Mouse (Mus musculus) thymus, adult 2 months (tissue): ENCODE measurements around the gene Cflar. TPM values are rescaled to one million over a fixed set of nuclear protein-coding genes. Genes with fewer than 3 reads are reported as not detected.

Experiments used
- DNase-seq: peaks from one replicate; pipeline ENCODE4 v3.0.0; 2021
- H3K27ac ChIP-seq: fragments of 200-500 bp; 2 replicates; pipeline ENCODE4 v1.5.1; 2012; ENCODE audit warnings: low read length, control low read depth; ENCODE audit not compliant: control insufficient read depth, insufficient read depth
- H3K27me3 ChIP-seq: fragments of 200-500 bp; 2 replicates; pipeline ENCODE4 v1.6.1; 2012; ENCODE audit warnings: mild to moderate bottlenecking, low read length, moderate library complexity, mixed read lengths; ENCODE audit not compliant: control insufficient read depth, insufficient read depth
- H3K36me3 ChIP-seq: fragments of 200-500 bp; 2 replicates; pipeline ENCODE4 v1.6.1; 2012; ENCODE audit warnings: mild to moderate bottlenecking, low read length, moderate library complexity; ENCODE audit not compliant: control insufficient read depth, insufficient read depth
- H3K4me1 ChIP-seq: fragments of 200-500 bp; replicated peaks from 2 replicates; pipeline ENCODE4 v1.6.1; 2012; ENCODE audit warnings: low read length; ENCODE audit not compliant: control insufficient read depth, insufficient read depth
- H3K4me3 ChIP-seq: fragments of 200-500 bp; 2 replicates; pipeline ENCODE4 v1.5.1; 2012; ENCODE audit warnings: mild to moderate bottlenecking, low read length, control low read depth, moderate library complexity; ENCODE audit not compliant: control insufficient read depth, insufficient read depth
- CTCF ChIP-seq: fragments of 200-500 bp; IDR thresholded peaks from 2 replicates; pipeline ENCODE4 v1.5.1; 2012; ENCODE audit warnings: mild to moderate bottlenecking, control low read depth, low read length, moderate library complexity, borderline replicate concordance; ENCODE audit not compliant: control insufficient read depth, poor library complexity, insufficient read depth; ENCODE audit errors: extremely low read depth
- POLR2A ChIP-seq: fragments of 200-500 bp; IDR thresholded peaks from 2 replicates; pipeline ENCODE4 v1.6.1; 2012; ENCODE audit warnings: mild to moderate bottlenecking, low read length, control low read depth, moderate library complexity; ENCODE audit not compliant: control insufficient read depth, poor library complexity, insufficient read depth; ENCODE audit errors: extremely low read depth
- WGBS: fragments of 180-500 bp; shearing (Covaris S2); methylation state at CpG from one replicate; pipeline ENCODE4 v1.1.7; 2018; 5-methylcytosine and 5-hydroxymethylcytosine counted together
- polyA plus RNA-seq: library from polyadenylated mRNA; depleted of rRNA; stranded (reverse); fragments of >200 nt; gene quantifications from 2 replicates; pipeline ENCODE4 v1.2.3, GENCODE M21; 2012

The Cflar gene
- polyA plus RNA-seq, 1 experiment = 83.9 TPM

DNA sequence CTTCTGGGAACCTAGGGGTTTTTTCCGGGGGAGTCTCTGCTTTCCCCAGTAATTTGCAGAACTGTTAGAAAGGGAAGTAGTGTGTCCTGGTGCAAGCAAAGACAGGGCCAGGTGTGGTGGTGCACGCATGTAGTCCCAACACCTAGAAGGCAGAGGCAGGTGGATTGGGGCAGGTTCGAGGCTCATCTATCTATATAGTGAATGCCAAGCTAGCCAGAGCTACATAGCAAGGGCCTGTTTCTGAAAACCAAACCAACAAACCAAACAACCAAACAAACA, 17.2 kb downstream of the Cflar start:
- TF ChIP-seq CTCF (no peak), POLR2A (no peak)
- no peak overlapping the region for H3K27ac ChIP-seq
- H3K36me3 ChIP-seq = peaks cover 57% of the 10 kb centered on the region
- no peak for DNase-seq
- WGBS = 76% methylated on average over 3 of the region's 3 CpGs
- H3K27me3 ChIP-seq = no peaks in the 10 kb centered on the region
- H3K4me3 ChIP-seq = no peak overlapping the region
- H3K4me1 ChIP-seq = peaks cover 7% of the 10 kb centered on the region

DNA sequence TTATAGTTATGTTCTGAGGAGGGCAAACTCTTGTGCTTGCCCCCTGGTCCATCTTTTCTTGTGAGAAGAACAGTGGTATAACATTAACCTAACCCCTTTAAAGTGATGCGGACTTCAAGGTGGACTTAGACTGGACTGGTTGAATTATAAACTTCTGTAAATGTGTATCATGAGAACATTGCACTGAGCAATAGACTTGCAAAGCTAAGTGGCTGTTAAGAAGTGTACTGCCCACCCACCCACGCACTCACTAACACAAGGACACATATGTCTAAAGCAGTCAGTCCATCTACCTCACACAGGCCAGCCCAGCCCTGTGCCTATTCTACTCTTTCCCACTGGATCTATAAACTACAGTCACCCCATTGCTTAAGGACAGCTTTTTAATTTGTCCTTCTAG, 22.3 kb downstream of the Cflar start:
- DNase-seq = no peak
- 93% methylated on average over 2 of the region's 2 CpGs for WGBS
- no peaks in the 10 kb centered on the region for H3K4me1 ChIP-seq
- TF ChIP-seq POLR2A = no peak
- no peak for TF ChIP-seq CTCF
- H3K27me3 ChIP-seq = no peaks in the 10 kb centered on the region
- peaks cover 78% of the 10 kb centered on the region for H3K36me3 ChIP-seq
- H3K27ac ChIP-seq = no peak overlapping the region
- H3K4me3 ChIP-seq = no peak overlapping the region

DNA sequence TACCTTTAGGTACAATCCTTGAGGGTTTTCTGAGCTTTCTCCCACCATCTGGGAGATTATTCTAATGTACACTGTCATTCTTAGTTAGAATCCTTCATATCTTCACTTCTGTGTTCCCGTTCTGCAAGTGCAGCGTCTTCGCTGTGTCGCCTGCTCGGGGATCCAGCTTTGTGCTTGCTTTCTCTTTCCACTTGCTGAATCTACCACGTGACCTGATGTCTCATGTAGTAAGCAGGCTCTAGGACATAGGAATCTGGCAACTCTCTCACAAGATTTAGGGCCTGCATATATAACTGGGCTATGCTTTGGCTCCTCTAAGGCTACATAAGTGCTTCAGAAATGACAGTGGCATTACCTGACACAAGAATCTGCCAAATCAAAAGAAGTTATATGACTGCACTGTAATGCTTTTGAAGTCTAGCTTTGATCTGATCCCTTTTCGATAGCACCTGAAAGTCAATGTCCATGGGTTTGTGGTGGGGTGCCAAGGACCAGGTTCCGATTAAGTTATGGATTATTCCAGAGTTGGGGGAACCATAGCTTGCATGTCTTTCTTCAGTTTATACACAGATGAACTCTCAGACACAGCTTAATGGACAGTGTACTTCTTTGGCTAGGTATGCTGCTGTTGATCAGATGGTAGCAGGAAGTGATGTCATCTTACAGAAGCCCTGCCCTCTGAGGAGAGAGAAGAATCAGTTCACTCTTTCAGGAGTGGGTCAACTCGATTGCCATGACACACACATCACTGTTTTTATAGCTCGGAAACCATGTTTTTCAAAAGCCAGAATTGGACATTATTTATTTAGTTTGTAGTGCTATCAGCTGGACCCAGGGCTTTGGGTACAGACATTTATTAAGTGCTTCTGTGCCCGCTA, 23.0 kb downstream of the Cflar start:
- H3K27me3 ChIP-seq = no peaks in the 10 kb centered on the region
- H3K4me3 ChIP-seq = no peak overlapping the region
- DNase-seq = no peak
- no peak overlapping the region for H3K27ac ChIP-seq
- H3K4me1 ChIP-seq = no peaks in the 10 kb centered on the region
- WGBS = 93% methylated on average over 11 of the region's 11 CpGs
- no peak for TF ChIP-seq CTCF
- TF ChIP-seq POLR2A = no peak
- H3K36me3 ChIP-seq = peaks cover 75% of the 10 kb centered on the region

DNA sequence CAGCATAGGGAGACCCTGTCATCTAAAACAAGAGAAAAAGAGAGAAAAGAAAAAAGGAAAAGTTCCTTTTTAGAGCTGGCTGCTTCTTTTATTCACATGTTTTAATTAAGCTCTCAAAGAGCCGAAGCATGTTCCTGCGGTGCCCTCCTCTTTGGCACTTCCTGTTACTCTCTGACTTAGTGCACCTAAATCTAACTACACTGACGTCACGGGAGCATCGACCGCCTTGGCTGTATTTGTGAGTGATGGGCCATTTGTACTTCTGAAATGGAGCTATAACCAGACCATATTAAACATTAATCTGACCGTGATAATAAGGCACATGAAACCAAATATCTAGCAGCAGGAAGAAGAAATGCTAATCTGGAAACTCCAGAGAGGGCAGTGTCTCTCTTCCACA, 24.7 kb downstream of the Cflar start:
- no peak overlapping the region for H3K4me3 ChIP-seq
- peaks cover 79% of the 10 kb centered on the region for H3K36me3 ChIP-seq
- no peaks in the 10 kb centered on the region for H3K27me3 ChIP-seq
- no peak for TF ChIP-seq CTCF
- TF ChIP-seq POLR2A = no peak
- no peaks in the 10 kb centered on the region for H3K4me1 ChIP-seq
- DNase-seq = no peak
- WGBS = 89% methylated on average over 7 of the region's 7 CpGs
- H3K27ac ChIP-seq = no peak overlapping the region

DNA sequence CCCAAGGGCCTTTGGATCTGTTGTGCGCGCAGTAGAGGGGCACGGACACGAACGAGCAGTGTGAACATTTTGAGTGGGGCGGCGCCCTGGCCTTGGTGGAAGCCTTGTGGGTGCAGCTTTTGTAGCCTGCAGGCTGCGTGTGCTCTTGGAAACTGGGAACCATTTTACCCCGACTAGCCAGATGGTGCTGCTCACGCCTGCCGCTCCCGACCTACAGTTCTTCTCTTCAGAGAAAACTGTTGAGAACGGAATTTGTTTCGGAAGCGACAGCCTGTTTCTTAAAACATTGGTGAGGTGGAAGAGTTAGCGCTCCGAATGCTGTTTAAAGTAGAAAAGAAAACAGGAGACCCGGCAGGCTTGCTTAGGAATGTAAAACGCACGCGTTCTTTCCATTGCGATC, 25.7 kb downstream of the Cflar start:
- no peak overlapping the region for H3K27ac ChIP-seq
- H3K4me1 ChIP-seq = no peaks in the 10 kb centered on the region
- no peak for TF ChIP-seq CTCF
- TF ChIP-seq POLR2A = no peak
- no peak overlapping the region for H3K4me3 ChIP-seq
- DNase-seq = no peak
- H3K27me3 ChIP-seq = no peaks in the 10 kb centered on the region
- H3K36me3 ChIP-seq = peaks cover 79% of the 10 kb centered on the region
- WGBS = 97% methylated on average over 22 of the region's 22 CpGs

DNA sequence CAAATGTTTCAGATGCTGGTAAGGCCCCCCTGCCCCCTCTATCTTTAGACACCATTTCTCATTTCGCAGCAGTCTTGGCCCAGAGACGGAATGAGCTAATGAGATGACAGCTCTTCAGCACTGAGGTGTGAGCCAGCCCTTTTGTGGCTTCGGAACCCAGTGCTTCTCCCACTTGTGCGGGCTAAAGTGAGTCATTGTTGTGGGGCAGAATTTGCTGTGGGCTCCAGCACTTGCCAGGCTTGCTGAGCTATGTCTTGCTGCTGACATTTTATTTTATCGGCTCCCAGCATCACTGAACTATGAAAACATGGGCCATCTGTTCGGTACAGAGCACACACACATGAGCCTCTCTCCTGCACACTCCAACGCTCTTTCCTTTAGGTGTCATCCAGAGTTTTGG, 28.2 kb downstream of the Cflar start:
- H3K27ac ChIP-seq = no peak overlapping the region
- H3K27me3 ChIP-seq = no peaks in the 10 kb centered on the region
- peaks cover 86% of the 10 kb centered on the region for H3K36me3 ChIP-seq
- peaks cover 10% of the 10 kb centered on the region for H3K4me1 ChIP-seq
- no peak overlapping the region for H3K4me3 ChIP-seq
- no peak for DNase-seq
- 95% methylated on average over 7 of the region's 7 CpGs for WGBS
- TF ChIP-seq POLR2A (no peak), CTCF (no peak)

DNA sequence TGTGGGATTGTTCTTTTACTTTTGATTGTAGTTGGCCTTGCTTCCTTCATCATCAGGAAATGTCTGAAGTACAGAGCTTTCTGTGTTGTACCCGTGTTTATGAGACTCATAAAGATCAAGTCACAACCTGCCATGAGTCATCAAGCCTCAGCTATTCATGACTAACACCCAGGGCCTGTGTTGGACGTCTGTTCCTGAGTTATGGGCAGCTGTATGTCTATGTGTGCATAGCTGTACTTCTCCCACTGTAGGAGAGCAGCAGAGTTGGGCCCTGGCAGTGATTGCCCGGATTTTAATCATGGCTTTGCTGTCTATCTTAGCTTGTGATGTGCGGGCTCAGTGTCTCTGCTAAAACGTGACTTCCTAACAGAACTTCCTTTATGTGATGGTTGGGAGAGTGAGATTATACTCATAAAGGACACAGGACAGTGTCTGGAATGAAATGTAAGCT, 31.3 kb downstream of the Cflar start:
- H3K36me3 ChIP-seq = peaks cover 80% of the 10 kb centered on the region
- H3K4me1 ChIP-seq = peaks cover 13% of the 10 kb centered on the region
- H3K27ac ChIP-seq = peak overlapping the region; percentile 10; the same call in 1 of the 2 replicates
- H3K4me3 ChIP-seq = no peak overlapping the region
- no peak for TF ChIP-seq POLR2A
- no peak for TF ChIP-seq CTCF
- DNase-seq = no peak
- WGBS = 46% methylated on average over 5 of the region's 5 CpGs
- H3K27me3 ChIP-seq = no peaks in the 10 kb centered on the region
